Mouse (Mus musculus) ES-Bruce4 (cell line): ENCODE measurements around the gene Dnah17. TPM values are rescaled to one million over a fixed set of nuclear protein-coding genes. Genes with fewer than 3 reads are reported as not detected.

Experiments used
- H3K27ac ChIP-seq: 2 replicates; pipeline ENCODE4 v1.5.1; 2012; ENCODE audit warnings: low read length, inconsistent platforms; ENCODE audit not compliant: insufficient read depth
- H3K27me3 ChIP-seq: 2 replicates; pipeline ENCODE4 v1.6.1; 2012; ENCODE audit warnings: mild to moderate bottlenecking, low read length, inconsistent platforms; ENCODE audit not compliant: control insufficient read depth, poor library complexity, insufficient read depth, severe bottlenecking
- H3K36me3 ChIP-seq: 2 replicates; pipeline ENCODE4 v1.6.1; 2012; ENCODE audit warnings: inconsistent platforms, mild to moderate bottlenecking, low read length, moderate library complexity; ENCODE audit not compliant: control insufficient read depth, poor library complexity, insufficient read depth, severe bottlenecking
- H3K4me1 ChIP-seq: one replicate; pipeline ENCODE4 v1.8.1; 2011; ENCODE audit warnings: low read length; ENCODE audit not compliant: control insufficient read depth, insufficient read depth
- H3K4me3 ChIP-seq: 2 replicates; pipeline ENCODE4 v1.5.1; 2011; ENCODE audit warnings: low read depth, mild to moderate bottlenecking, low read length
- H3K9ac ChIP-seq: 2 replicates; pipeline ENCODE4 v1.6.1; 2012; ENCODE audit warnings: low read depth, mild to moderate bottlenecking, inconsistent platforms; ENCODE audit not compliant: poor library complexity, severe bottlenecking
- H3K9me3 ChIP-seq: replicated peaks from 2 replicates; pipeline ENCODE4 v1.6.1; 2012; ENCODE audit warnings: mild to moderate bottlenecking, low read length, inconsistent platforms; ENCODE audit not compliant: control insufficient read depth, poor library complexity, insufficient read depth, severe bottlenecking
- CTCF ChIP-seq: IDR thresholded peaks from one replicate; pipeline ENCODE4 v1.8.1; 2011; ENCODE audit warnings: low read depth, low read length
- EP300 ChIP-seq: IDR thresholded peaks from 2 replicates; pipeline ENCODE4 v1.6.1; 2011; ENCODE audit warnings: low read depth, low read length; ENCODE audit not compliant: insufficient read depth
- POLR2A ChIP-seq: IDR thresholded peaks from one replicate; pipeline ENCODE4 v1.8.1; 2011; ENCODE audit warnings: low read length; ENCODE audit not compliant: insufficient read depth
- polyA plus RNA-seq: library from polyadenylated mRNA; stranded (reverse); fragments of >200 nt; gene quantifications from 2 replicates; pipeline ENCODE4 v1.2.4, GENCODE M21; 2011; ENCODE audit warnings: low read depth; ENCODE audit not compliant: missing spikeins, insufficient read depth, insufficient read length

The Dnah17 gene
- polyA plus RNA-seq, 1 experiment: 0.49 TPM

- Histone ChIP-seq H3K36me3 (no peaks in the 10 kb centered on the region), H3K9me3 (no peaks in the 10 kb centered on the region), H3K27me3 (no peaks in the 10 kb centered on the region), H3K4me1 (no peaks in the 10 kb centered on the region), H3K9ac (no peak overlapping the region), H3K4me3 (no peak overlapping the region), H3K27ac (no peak overlapping the region)
- TF ChIP-seq CTCF (no peak), EP300 (no peak), POLR2A (no peak)
Observed at GRCm38 (mm10) chr11:118158753-118159152, 28.3 kb upstream of the Dnah17 start.

GRCm38 (mm10) chr11:118156480-118157060 lies 26.1 kb upstream of the Dnah17 start:
- no peaks in the 10 kb centered on the region for H3K36me3 ChIP-seq
- no peaks in the 10 kb centered on the region for H3K27me3 ChIP-seq
- H3K9ac ChIP-seq: no peak overlapping the region
- no peaks in the 10 kb centered on the region for H3K9me3 ChIP-seq
- TF ChIP-seq CTCF (no peak), EP300 (no peak), POLR2A (no peak)
- H3K4me1 ChIP-seq: no peaks in the 10 kb centered on the region
- H3K27ac ChIP-seq: no peak overlapping the region
- no peak overlapping the region for H3K4me3 ChIP-seq

- Histone ChIP-seq H3K4me1 (no peaks in the 10 kb centered on the region), H3K27ac (no peak overlapping the region), H3K36me3 (no peaks in the 10 kb centered on the region), H3K4me3 (no peak overlapping the region), H3K9ac (no peak overlapping the region), H3K27me3 (no peaks in the 10 kb centered on the region), H3K9me3 (no peaks in the 10 kb centered on the region)
- TF ChIP-seq CTCF (no peak), POLR2A (no peak)
Observed at GRCm38 (mm10) chr11:118152964-118153363, 22.5 kb upstream of the Dnah17 start.

- H3K27ac ChIP-seq: no peak overlapping the region
- TF ChIP-seq EP300 (no peak), POLR2A (no peak), CTCF (no peak)
- H3K9me3 ChIP-seq: no peaks in the 10 kb centered on the region
- no peaks in the 10 kb centered on the region for H3K4me1 ChIP-seq
- H3K4me3 ChIP-seq: no peak overlapping the region
- no peaks in the 10 kb centered on the region for H3K36me3 ChIP-seq
- no peak overlapping the region for H3K9ac ChIP-seq
- no peaks in the 10 kb centered on the region for H3K27me3 ChIP-seq
Observed at GRCm38 (mm10) chr11:118151423-118152180, 21.2 kb upstream of the Dnah17 start.

GRCm38 (mm10) chr11:118150115-118150701 lies 19.8 kb upstream of the Dnah17 start:
- Histone ChIP-seq H3K4me1 (no peaks in the 10 kb centered on the region), H3K9ac (no peak overlapping the region), H3K4me3 (no peak overlapping the region), H3K9me3 (no peaks in the 10 kb centered on the region), H3K27me3 (no peaks in the 10 kb centered on the region), H3K36me3 (no peaks in the 10 kb centered on the region), H3K27ac (no peak overlapping the region)
- TF ChIP-seq POLR2A (no peak), CTCF (no peak), EP300 (no peak)
